Mouse (Mus musculus) embryonic facial prominence, embryonic 14.5 days (tissue): ENCODE results near the gene Cdh4. TPM values are rescaled to one million over a fixed set of nuclear protein-coding genes. Genes with fewer than 3 reads are reported as not detected.

Experiments
- ATAC-seq: fragments of 200-750 bp; cut with Nextera tagmentation; 2 replicates; pipeline ENCODE4 v1.8.0; 2017; ENCODE audit warnings: low read depth, moderate number of reproducible peaks, moderate TSS enrichment
- DNase-seq: peaks from one replicate; pipeline ENCODE4 v3.0.0-alpha.2; 2015; ENCODE audit warnings: low spot score
- H3K27ac ChIP-seq: fragments of 300-500 bp; sonication (generic); replicated peaks from 2 replicates; pipeline ENCODE4 v1.5.1; 2014; ENCODE audit warnings: low read depth, mild to moderate bottlenecking, low read length, moderate library complexity
- H3K27me3 ChIP-seq: fragments of 300-500 bp; sonication (generic); replicated peaks from 2 replicates; pipeline ENCODE4 v1.6.1; 2014; ENCODE audit warnings: low read length; ENCODE audit not compliant: control insufficient read depth, insufficient read depth
- H3K36me3 ChIP-seq: fragments of 300-500 bp; sonication (generic); 2 replicates; pipeline ENCODE4 v1.6.1; 2014; ENCODE audit warnings: low read length, mixed read lengths; ENCODE audit not compliant: control insufficient read depth, insufficient read depth
- H3K4me1 ChIP-seq: fragments of 300-500 bp; sonication (generic); 2 replicates; pipeline ENCODE4 v1.6.1; 2014; ENCODE audit warnings: antibody characterized with exemption, low read length; ENCODE audit not compliant: control insufficient read depth, insufficient read depth
- H3K4me2 ChIP-seq: fragments of 300-500 bp; sonication (generic); 2 replicates; pipeline ENCODE4 v1.6.1; 2014; ENCODE audit warnings: low read depth, mild to moderate bottlenecking, low read length, moderate library complexity, mixed read lengths
- H3K4me3 ChIP-seq: fragments of 300-500 bp; sonication (generic); 2 replicates; pipeline ENCODE4 v1.5.1; 2014; ENCODE audit warnings: low read depth, mild to moderate bottlenecking, low read length
- H3K9ac ChIP-seq: fragments of 300-500 bp; sonication (generic); 2 replicates; pipeline ENCODE4 v1.6.1; 2014; ENCODE audit warnings: low read depth, mild to moderate bottlenecking, low read length, moderate library complexity, mixed read lengths
- H3K9me3 ChIP-seq: fragments of 300-500 bp; sonication (generic); 2 replicates; pipeline ENCODE4 v1.6.1; 2016; ENCODE audit warnings: low read length; ENCODE audit not compliant: control insufficient read depth
- WGBS: fragments of 180-500 bp; shearing (Covaris S2); extraction: QIAGEN DNeasy Blood & Tissue Kit; methylation state at CpG from one replicate; pipeline ENCODE4 v1.1.7; 2014; 5-methylcytosine and 5-hydroxymethylcytosine counted together
- polyA plus RNA-seq: library from polyadenylated mRNA; unstranded; fragments of >200 nt; fragmentation: Nextera tagmentation; extraction: Ambion mirVana; gene quantifications from 2 replicates; pipeline ENCODE4 v1.2.1, GENCODE M21; 2014

Gene Cdh4
- polyA plus RNA-seq, 1 experiment from 2014 or later: 9.2 TPM

- Histone ChIP-seq H3K9me3 (no peaks in the 10 kb centered on the region), H3K9ac (no peak overlapping the region), H3K4me2 (no peak overlapping the region), H3K36me3 (no peaks in the 10 kb centered on the region), H3K4me1 (no peaks in the 10 kb centered on the region), H3K27me3 (peaks cover 3% of the 10 kb centered on the region; the same call in 1 of the 2 replicates), H3K27ac (no peak overlapping the region), H3K4me3 (no peak overlapping the region)
- WGBS: 84% methylated on average over 2 of the region's 2 CpGs
- DNase-seq (no peak), ATAC-seq (no peak)
These were observed 266.9 kb downstream of the Cdh4 start for GRCm38 (mm10) chr2:179709111-179709510.

GRCm38 (mm10) chr2:179712690-179713089 is 270.5 kb downstream of the Cdh4 start:
- 40% methylated on average over 7 of the region's 7 CpGs for WGBS

GRCm38 (mm10) chr2:179713326-179713725 is 271.1 kb downstream of the Cdh4 start:
- Histone ChIP-seq H3K4me3 (no peak overlapping the region), H3K9ac (no peak overlapping the region), H3K4me2 (no peak overlapping the region), H3K4me1 (no peaks in the 10 kb centered on the region), H3K36me3 (no peaks in the 10 kb centered on the region), H3K27ac (no peak overlapping the region), H3K9me3 (no peaks in the 10 kb centered on the region), H3K27me3 (peaks cover 5% of the 10 kb centered on the region; the same call in 1 of the 2 replicates)
- no peak for ATAC-seq
- WGBS: 70% methylated on average over 4 of the region's 4 CpGs
- no peak for DNase-seq

More at GRCm38 (mm10) chr2:179712690-179713089, 270.5 kb downstream of the Cdh4 start:
- Histone ChIP-seq H3K36me3 (no peaks in the 10 kb centered on the region), H3K4me2 (no peak overlapping the region), H3K4me3 (no peak overlapping the region), H3K27me3 (peaks cover 5% of the 10 kb centered on the region; the same call in 1 of the 2 replicates), H3K9ac (no peak overlapping the region), H3K27ac (no peak overlapping the region), H3K9me3 (no peaks in the 10 kb centered on the region), H3K4me1 (no peaks in the 10 kb centered on the region)
- DNase-seq: no peak
- ATAC-seq: no peak

- H3K9me3 ChIP-seq: no peaks in the 10 kb centered on the region
- no peaks in the 10 kb centered on the region for H3K36me3 ChIP-seq
- DNase-seq: no peak
- no peak overlapping the region for H3K9ac ChIP-seq
- 90% methylated on average over 3 of the region's 3 CpGs for whole genome bisulfite sequencing
- H3K27ac ChIP-seq: no peak overlapping the region
- no peak for ATAC-seq
- H3K4me1 ChIP-seq: no peaks in the 10 kb centered on the region
- H3K27me3 ChIP-seq: peaks cover 5% of the 10 kb centered on the region; the same call in 1 of the 2 replicates
- H3K4me2 ChIP-seq: no peak overlapping the region
- H3K4me3 ChIP-seq: no peak overlapping the region
These were observed 271.9 kb downstream of the Cdh4 start for GRCm38 (mm10) chr2:179714145-179714544.

- no peak overlapping the region for H3K9ac ChIP-seq
- no peak overlapping the region for H3K27ac ChIP-seq
- no peaks in the 10 kb centered on the region for H3K4me1 ChIP-seq
- no peak overlapping the region for H3K4me2 ChIP-seq
- no peak for DNase-seq
- no peaks in the 10 kb centered on the region for H3K36me3 ChIP-seq
- ATAC-seq: no peak
- 100% methylated on average over 1 of the region's 1 CpGs for WGBS
- no peak overlapping the region for H3K4me3 ChIP-seq
- H3K27me3 ChIP-seq: peaks cover 5% of the 10 kb centered on the region; the same call in 1 of the 2 replicates
- H3K9me3 ChIP-seq: no peaks in the 10 kb centered on the region
These were observed 273.1 kb downstream of the Cdh4 start for GRCm38 (mm10) chr2:179715375-179715774.

GRCm38 (mm10) chr2:179720366-179720765 is 278.1 kb downstream of the Cdh4 start:
- no peak overlapping the region for H3K9ac ChIP-seq
- H3K9me3 ChIP-seq: no peaks in the 10 kb centered on the region
- DNase-seq: no peak
- WGBS: 39% methylated on average over 3 of the region's 3 CpGs
- no peak overlapping the region for H3K4me3 ChIP-seq
- H3K27ac ChIP-seq: no peak overlapping the region
- H3K4me2 ChIP-seq: no peak overlapping the region
- H3K36me3 ChIP-seq: no peaks in the 10 kb centered on the region
- no peak for ATAC-seq
- H3K27me3 ChIP-seq: 0 out of 2 replicates have a peak, but pooled peaks cover 2% of the 10 kb centered on the region
- H3K4me1 ChIP-seq: no peaks in the 10 kb centered on the region

- Histone ChIP-seq H3K9me3 (no peaks in the 10 kb centered on the region), H3K36me3 (no peaks in the 10 kb centered on the region), H3K27ac (no peak overlapping the region), H3K9ac (no peak overlapping the region), H3K4me1 (no peaks in the 10 kb centered on the region), H3K4me3 (no peak overlapping the region), H3K4me2 (no peak overlapping the region), H3K27me3 (0 out of 2 replicates have a peak, but pooled peaks cover 2% of the 10 kb centered on the region)
- no peak for DNase-seq
- ATAC-seq: no peak
- 51% methylated on average over 18 of the region's 18 CpGs for WGBS
These were observed 279.6 kb downstream of the Cdh4 start for GRCm38 (mm10) chr2:179721534-179722516.

GRCm38 (mm10) chr2:179722776-179723386 is 280.6 kb downstream of the Cdh4 start:
- 60% methylated on average over 4 of the region's 4 CpGs for WGBS
- ATAC-seq: no peak
- no peak overlapping the region for H3K4me2 ChIP-seq
- no peak overlapping the region for H3K9ac ChIP-seq
- no peaks in the 10 kb centered on the region for H3K4me1 ChIP-seq
- no peaks in the 10 kb centered on the region for H3K27me3 ChIP-seq
- no peak overlapping the region for H3K27ac ChIP-seq
- H3K36me3 ChIP-seq: no peaks in the 10 kb centered on the region
- H3K4me3 ChIP-seq: no peak overlapping the region
- no peaks in the 10 kb centered on the region for H3K9me3 ChIP-seq
- DNase-seq: no peak
